Mouse (Mus musculus) liver, embryonic 15.5 days (tissue): ENCODE results near the gene Rreb1. TPM values are rescaled to one million over a fixed set of nuclear protein-coding genes. Genes with fewer than 3 reads are reported as not detected.

Experiments
- ATAC-seq: fragments of 200-750 bp; cut with Nextera tagmentation; 2 replicates; pipeline ENCODE4 v1.8.0; 2017; ENCODE audit warnings: moderate number of reproducible peaks, mild to moderate bottlenecking, moderate library complexity; ENCODE audit not compliant: insufficient read depth
- H3K27ac ChIP-seq: fragments of 300-500 bp; sonication (generic); replicated peaks from 2 replicates; pipeline ENCODE4 v1.5.1; 2015; ENCODE audit warnings: mild to moderate bottlenecking, inconsistent platforms
- H3K27me3 ChIP-seq: fragments of 300-500 bp; sonication (generic); 2 replicates; pipeline ENCODE4 v1.6.1; 2015; ENCODE audit warnings: mild to moderate bottlenecking, inconsistent platforms
- H3K36me3 ChIP-seq: fragments of 300-500 bp; sonication (generic); replicated peaks from 2 replicates; pipeline ENCODE4 v1.6.1; 2015; ENCODE audit warnings: moderate library complexity, mild to moderate bottlenecking, inconsistent platforms
- H3K4me1 ChIP-seq: fragments of 300-500 bp; sonication (generic); replicated peaks from 2 replicates; pipeline ENCODE4 v1.6.1; 2015; ENCODE audit warnings: inconsistent platforms
- H3K4me2 ChIP-seq: fragments of 300-500 bp; sonication (generic); 2 replicates; pipeline ENCODE4 v1.6.1; 2015; ENCODE audit warnings: moderate library complexity, mild to moderate bottlenecking, inconsistent platforms
- H3K4me3 ChIP-seq: fragments of 300-500 bp; sonication (generic); replicated peaks from 2 replicates; pipeline ENCODE4 v1.5.1; 2015; ENCODE audit warnings: mild to moderate bottlenecking, inconsistent platforms
- H3K9ac ChIP-seq: fragments of 300-500 bp; sonication (generic); 2 replicates; pipeline ENCODE4 v1.6.1; 2015; ENCODE audit warnings: moderate library complexity, mild to moderate bottlenecking, inconsistent platforms
- H3K9me3 ChIP-seq: fragments of 300-500 bp; sonication (generic); replicated peaks from 2 replicates; pipeline ENCODE4 v1.6.1; 2016; ENCODE audit warnings: inconsistent platforms
- WGBS: fragments of 180-500 bp; shearing (Covaris S2); methylation state at CpG from one replicate; pipeline ENCODE4 v1.1.7; 2015; ENCODE audit warnings: mixed read lengths; ENCODE audit not compliant: insufficient replicate concordance; 5-methylcytosine and 5-hydroxymethylcytosine counted together
- polyA plus RNA-seq: library from polyadenylated mRNA; unstranded; fragments of >200 nt; fragmentation: Nextera tagmentation; extraction: Ambion mirVana; gene quantifications from 2 replicates; pipeline ENCODE4 v1.2.1, GENCODE M21; 2015

Rreb1 gene
- polyA plus RNA-seq, 1 experiment from 2014 or later = 5.4 TPM

DNA sequence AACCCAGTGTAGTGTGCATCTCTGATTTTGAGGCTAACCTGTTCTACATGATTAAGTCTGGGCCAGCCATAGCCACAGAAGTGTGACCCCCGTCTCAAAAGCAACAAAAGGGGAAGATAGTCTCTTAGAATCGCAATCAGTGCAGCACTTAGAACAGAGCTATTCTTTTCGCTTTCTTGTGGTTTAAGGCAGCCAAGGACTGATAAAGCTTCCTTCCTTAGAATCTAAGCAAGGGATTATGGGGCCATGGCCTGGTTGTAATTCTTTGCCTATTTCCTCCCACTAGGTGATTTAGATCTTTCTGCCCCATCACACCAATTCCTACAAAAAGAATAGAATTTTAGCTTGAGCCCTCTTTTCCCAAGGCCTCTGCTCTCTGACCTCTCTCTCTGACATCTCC, 135.8 kb downstream of the Rreb1 start:
- ATAC-seq = no peak
- Histone ChIP-seq H3K9me3 (no peaks in the 10 kb centered on the region), H3K4me3 (no peak overlapping the region), H3K9ac (no peak overlapping the region), H3K27me3 (no peaks in the 10 kb centered on the region), H3K27ac (no peak overlapping the region), H3K36me3 (peaks cover 89% of the 10 kb centered on the region), H3K4me1 (peaks cover 18% of the 10 kb centered on the region), H3K4me2 (no peak overlapping the region)
- WGBS = 34% methylated on average over 3 of the region's 3 CpGs

DNA sequence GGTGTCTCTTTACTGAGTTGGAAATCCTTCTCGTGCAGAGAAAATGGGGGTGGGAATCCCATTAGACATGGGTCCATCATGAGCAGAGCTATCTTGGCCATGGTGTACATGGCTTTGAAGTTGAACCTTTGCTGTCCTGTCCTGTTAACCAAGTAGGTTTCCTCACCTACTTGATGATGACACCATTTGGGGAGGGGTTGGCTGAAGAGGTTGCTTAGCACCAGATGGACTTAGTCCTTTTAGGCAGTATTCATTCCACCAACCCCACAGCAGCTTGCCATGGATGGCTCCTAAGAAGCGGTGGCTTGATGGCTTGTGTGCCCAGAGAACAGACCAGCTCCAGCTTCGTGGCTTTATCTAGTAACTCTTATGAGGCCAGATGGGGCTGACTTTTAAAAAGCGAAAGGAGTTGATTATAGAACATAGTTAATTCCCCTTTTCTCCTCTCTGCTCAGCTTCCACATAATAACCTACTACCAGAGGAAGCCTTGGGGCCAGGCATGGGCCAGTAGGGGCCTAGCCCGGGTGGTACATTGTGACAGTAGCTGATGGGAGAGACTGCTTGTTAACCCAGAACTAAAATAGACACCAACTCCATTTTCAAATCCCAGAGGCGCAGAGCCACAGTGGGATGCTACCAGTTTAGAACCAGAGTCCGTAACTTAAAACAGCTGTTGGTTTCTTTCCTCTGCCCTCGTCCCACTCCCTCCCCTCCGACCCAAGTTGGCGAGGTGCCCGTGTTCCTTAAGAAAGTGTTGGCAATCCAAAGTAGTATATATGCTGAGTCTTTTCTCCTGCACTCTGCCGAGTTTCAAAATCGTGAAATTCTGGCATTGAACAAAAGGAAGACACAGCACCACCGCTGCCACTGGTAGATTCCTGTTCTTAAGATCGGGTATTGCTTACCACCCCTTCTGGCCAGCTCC, 140.4 kb downstream of the Rreb1 start:
- Histone ChIP-seq H3K4me3 (no peak overlapping the region), H3K36me3 (peaks cover 86% of the 10 kb centered on the region), H3K4me1 (peaks cover 4% of the 10 kb centered on the region; the same call in 1 of the 2 replicates), H3K4me2 (no peak overlapping the region), H3K27me3 (no peaks in the 10 kb centered on the region), H3K27ac (no peak overlapping the region), H3K9me3 (no peaks in the 10 kb centered on the region), H3K9ac (no peak overlapping the region)
- peak; percentile 18; the same call in 1 of the 2 replicates for ATAC-seq
- 74% methylated on average over 15 of the region's 15 CpGs for WGBS

DNA sequence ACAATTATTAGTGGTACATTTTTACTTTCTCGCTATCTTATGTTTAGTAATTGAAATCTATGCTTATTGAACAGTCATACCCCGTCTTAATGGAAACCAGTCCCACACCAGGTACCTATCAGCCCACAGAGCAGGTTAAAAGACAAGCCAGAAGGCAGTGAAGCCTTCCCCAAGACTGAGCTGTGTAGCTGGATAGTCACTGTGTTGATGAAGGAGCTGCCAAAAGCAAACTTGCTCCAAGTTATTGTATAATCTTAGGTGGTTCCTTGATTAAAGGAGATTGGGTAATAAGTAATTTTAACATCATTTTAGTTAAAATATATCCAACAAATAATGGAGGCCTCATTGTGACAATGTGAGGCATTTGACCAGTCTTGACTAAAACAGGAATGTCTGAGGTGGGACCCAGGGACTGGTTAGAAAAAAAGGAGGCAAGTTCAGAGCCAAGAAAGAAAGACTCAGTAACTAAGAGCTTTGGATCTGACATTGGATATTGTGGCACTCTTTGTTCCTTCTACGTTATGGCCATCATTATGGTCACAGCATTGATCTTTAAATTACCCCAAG, 141.6 kb downstream of the Rreb1 start:
- no peak overlapping the region for H3K4me3 ChIP-seq
- H3K36me3 ChIP-seq = peaks cover 91% of the 10 kb centered on the region
- H3K9me3 ChIP-seq = no peaks in the 10 kb centered on the region
- H3K27ac ChIP-seq = no peak overlapping the region
- no peak for ATAC-seq
- H3K27me3 ChIP-seq = no peaks in the 10 kb centered on the region
- H3K4me1 ChIP-seq = 0 out of 2 replicates have a peak, but pooled peaks cover 7% of the 10 kb centered on the region
- H3K4me2 ChIP-seq = no peak overlapping the region
- H3K9ac ChIP-seq = no peak overlapping the region
- 82% methylated on average over 3 of the region's 3 CpGs for WGBS

DNA sequence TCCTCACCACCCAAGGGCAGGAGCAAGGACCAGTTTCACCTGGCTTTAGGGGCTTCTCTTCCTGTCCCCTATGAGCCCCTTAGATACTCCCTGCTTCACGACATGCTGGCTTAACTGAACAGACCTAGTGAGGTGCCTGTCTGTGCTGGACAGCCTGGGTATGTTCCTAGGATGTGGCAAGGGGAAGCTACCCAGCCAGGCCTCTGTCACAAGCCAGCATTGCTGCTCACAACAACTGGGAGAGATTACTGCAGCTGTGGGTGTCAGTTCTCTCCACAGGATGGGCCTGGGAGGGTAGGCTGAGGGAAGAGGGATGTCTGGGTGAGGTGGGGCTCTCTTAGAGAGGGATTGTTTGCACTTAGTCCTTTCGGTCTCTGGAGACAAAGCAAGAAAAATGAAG, 142.5 kb downstream of the Rreb1 start:
- 83% methylated on average over 2 of the region's 2 CpGs for WGBS
- no peaks in the 10 kb centered on the region for H3K27me3 ChIP-seq
- no peak overlapping the region for H3K27ac ChIP-seq
- peaks cover 91% of the 10 kb centered on the region for H3K36me3 ChIP-seq
- no peak overlapping the region for H3K4me3 ChIP-seq
- H3K9ac ChIP-seq = no peak overlapping the region
- H3K4me1 ChIP-seq = 0 out of 2 replicates have a peak, but pooled peaks cover 7% of the 10 kb centered on the region
- no peaks in the 10 kb centered on the region for H3K9me3 ChIP-seq
- no peak overlapping the region for H3K4me2 ChIP-seq
- ATAC-seq = no peak

DNA sequence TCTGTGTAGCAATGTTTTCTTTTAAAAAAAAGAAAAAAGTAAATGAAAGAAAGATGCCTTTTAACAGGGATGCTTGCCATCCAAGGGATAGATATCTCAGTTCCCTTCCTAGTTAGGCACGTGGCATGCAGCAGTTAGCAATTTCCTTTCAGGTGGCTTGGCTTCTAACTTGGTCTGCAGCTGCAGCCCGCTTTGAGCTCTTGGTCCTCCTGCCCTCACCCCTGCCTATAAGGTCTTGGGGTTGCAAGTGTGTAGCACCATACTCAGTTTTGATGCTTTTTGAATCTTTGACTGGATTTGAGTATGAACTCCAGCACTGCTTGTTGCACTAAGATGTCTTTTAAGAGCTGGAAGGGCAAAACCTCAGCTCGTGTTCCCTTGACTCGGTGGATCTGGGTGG, 144.9 kb downstream of the Rreb1 start:
- no peak overlapping the region for H3K4me2 ChIP-seq
- no peak overlapping the region for H3K27ac ChIP-seq

DNA sequence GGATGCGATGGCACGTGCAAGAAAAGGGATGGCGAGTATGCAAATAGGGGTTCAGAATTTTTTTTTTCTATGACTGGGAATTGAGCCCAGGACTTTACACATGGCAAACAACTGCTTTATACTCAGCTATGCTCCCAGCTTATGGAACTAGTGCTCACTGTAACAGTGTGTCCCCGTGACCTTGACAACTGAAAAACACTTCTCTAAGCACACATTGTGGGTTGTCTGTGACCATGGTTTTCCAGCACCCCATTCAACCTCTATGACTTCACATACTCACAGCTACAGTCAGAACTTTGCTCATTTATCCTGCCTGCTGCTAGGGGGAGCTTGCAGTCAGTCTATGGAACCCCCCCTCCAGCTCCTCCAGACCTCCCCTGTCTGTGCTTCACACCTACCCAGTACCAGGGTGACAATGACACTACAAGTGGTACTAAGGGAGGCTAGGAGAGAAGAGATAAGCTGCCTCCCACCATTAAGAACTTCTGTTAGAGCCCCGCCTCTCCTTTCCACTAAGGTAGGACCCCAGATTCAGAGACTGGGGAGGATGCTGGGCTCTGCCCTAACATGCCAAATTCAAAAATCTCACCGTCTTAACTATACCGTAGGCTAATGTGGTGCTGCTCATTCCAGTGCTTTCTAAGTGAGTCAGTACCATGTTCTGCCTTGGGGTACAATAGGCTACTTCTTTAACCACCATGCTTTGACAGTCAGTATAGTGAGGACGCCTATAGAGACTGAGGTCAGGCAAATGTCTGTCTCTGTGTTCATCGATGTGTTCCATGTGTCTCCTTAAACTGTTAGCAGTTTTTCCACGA, 145.7 kb downstream of the Rreb1 start:
- Histone ChIP-seq H3K36me3 (peaks cover 84% of the 10 kb centered on the region), H3K27ac (no peak overlapping the region)

More for the DNA sequence above, 144.9 kb downstream of the Rreb1 start:
- H3K9ac ChIP-seq = no peak overlapping the region
- no peaks in the 10 kb centered on the region for H3K9me3 ChIP-seq
- no peak overlapping the region for H3K4me3 ChIP-seq
- H3K4me1 ChIP-seq = 0 out of 2 replicates have a peak, but pooled peaks cover 7% of the 10 kb centered on the region
- H3K27me3 ChIP-seq = no peaks in the 10 kb centered on the region
- peaks cover 84% of the 10 kb centered on the region for H3K36me3 ChIP-seq
- ATAC-seq = no peak
- WGBS = 84% methylated on average over 4 of the region's 4 CpGs

DNA sequence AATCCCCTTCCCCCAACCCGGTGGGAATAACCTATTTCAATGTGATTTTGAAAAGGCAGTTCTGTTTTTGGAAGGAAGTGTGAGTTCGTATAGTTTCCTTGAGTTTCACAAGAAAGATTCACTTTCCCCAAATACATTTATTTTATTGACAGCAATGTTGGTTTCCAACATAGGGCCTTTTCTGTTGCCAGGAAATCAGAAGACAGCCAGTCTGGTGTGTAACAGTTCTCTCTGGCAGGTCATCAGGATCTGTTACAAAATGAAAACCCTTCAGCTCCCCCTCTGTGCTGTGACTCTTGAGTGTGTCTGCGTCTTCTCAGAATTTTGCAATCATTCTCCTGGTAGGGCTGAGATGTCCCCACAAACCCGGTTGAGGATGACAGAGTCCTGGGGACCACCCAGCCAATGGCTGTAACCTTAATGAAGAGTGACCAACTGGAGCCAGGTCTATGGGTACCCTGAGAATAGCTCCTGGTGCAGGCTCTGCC, 146.3 kb downstream of the Rreb1 start:
- Histone ChIP-seq H3K4me3 (no peak overlapping the region), H3K9ac (no peak overlapping the region), H3K27ac (no peak overlapping the region), H3K27me3 (no peaks in the 10 kb centered on the region), H3K4me2 (no peak overlapping the region), H3K9me3 (no peaks in the 10 kb centered on the region), H3K36me3 (peaks cover 84% of the 10 kb centered on the region), H3K4me1 (0 out of 2 replicates have a peak, but pooled peaks cover 3% of the 10 kb centered on the region)
- WGBS = 72% methylated on average over 4 of the region's 4 CpGs
- ATAC-seq = no peak

More for the DNA sequence above, 145.7 kb downstream of the Rreb1 start:
- 78% methylated on average over 10 of the region's 10 CpGs for WGBS
- Histone ChIP-seq H3K4me3 (no peak overlapping the region), H3K9ac (no peak overlapping the region), H3K27me3 (no peaks in the 10 kb centered on the region), H3K4me2 (no peak overlapping the region), H3K4me1 (0 out of 2 replicates have a peak, but pooled peaks cover 3% of the 10 kb centered on the region), H3K9me3 (no peaks in the 10 kb centered on the region)
- no peak for ATAC-seq

DNA sequence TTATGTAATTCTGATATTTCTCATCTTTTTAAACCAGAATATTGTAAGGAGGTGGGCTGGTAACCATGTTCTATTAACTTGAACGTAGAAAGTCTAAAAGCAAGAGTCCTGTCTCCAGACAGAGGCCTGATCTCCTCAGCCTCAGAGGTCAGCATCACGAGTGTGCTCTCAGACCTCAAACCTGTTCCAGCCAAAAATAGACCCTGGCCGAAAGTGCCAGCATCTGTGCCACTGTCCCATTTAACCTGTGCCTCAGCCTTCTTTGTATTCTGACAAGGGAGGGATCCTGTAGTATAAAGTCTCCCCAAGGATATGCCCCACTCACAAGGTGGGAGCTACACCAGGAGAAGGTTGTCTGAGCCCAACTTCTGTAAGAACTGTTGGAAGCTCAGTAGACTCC, 148.2 kb downstream of the Rreb1 start:
- H3K4me2 ChIP-seq = no peak overlapping the region

DNA sequence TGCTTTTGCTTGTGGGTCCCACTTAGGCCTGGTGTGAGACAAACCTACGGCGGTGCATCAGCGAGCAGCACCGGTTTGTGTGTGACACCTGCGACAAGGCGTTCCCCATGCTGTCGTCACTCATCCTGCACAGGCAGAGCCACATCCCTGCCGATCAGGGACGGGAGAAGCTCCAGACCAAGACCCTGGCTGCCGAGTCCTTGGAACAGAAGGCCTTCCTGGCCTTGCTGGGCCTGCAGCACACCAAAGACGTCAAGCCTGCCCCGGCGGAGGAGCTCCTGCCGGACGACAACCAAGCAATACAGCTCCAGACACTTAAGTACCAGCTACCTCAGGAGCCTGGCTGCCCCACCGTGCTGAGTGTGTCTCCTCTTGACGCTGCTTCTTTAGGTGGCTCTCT, 151.3 kb downstream of the Rreb1 start:
- ATAC-seq = no peak
- Histone ChIP-seq H3K27ac (no peak overlapping the region), H3K9me3 (no peaks in the 10 kb centered on the region), H3K9ac (no peak overlapping the region), H3K4me2 (no peak overlapping the region), H3K27me3 (no peaks in the 10 kb centered on the region), H3K36me3 (peaks cover 89% of the 10 kb centered on the region), H3K4me3 (no peak overlapping the region), H3K4me1 (no peaks in the 10 kb centered on the region)
- WGBS = 88% methylated on average over 17 of the region's 17 CpGs

More for the DNA sequence above, 148.2 kb downstream of the Rreb1 start:
- Histone ChIP-seq H3K4me3 (no peak overlapping the region), H3K36me3 (peaks cover 85% of the 10 kb centered on the region), H3K27me3 (no peaks in the 10 kb centered on the region), H3K27ac (no peak overlapping the region), H3K9ac (no peak overlapping the region), H3K4me1 (0 out of 2 replicates have a peak, but pooled peaks cover 3% of the 10 kb centered on the region), H3K9me3 (no peaks in the 10 kb centered on the region)
- WGBS = 78% methylated on average over 3 of the region's 3 CpGs
- no peak for ATAC-seq

DNA sequence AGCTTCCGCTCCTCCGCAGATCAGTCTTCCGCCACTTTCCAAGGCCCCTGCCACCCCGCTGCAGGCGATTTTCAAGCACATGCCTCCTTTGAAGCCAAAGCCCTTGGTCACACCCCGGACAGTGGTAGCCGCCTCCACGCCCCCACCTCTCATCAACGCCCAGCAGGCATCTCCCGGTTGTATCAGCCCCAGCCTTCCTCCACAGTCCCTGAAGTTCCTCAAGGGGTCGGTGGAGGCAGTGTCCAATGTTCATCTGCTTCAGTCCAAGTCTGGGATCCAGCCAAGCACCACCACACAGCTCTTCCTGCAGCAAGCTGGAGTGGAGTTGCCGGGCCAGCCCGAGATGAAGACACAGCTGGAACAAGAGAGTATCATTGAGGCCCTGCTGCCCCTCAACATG, 151.9 kb downstream of the Rreb1 start:
- H3K27me3 ChIP-seq = no peaks in the 10 kb centered on the region
- no peaks in the 10 kb centered on the region for H3K9me3 ChIP-seq
- no peak overlapping the region for H3K4me2 ChIP-seq
- H3K4me1 ChIP-seq = no peaks in the 10 kb centered on the region
- H3K36me3 ChIP-seq = peaks cover 89% of the 10 kb centered on the region
- no peak for ATAC-seq
- H3K27ac ChIP-seq = no peak overlapping the region
- 78% methylated on average over 13 of the region's 13 CpGs for WGBS
- no peak overlapping the region for H3K4me3 ChIP-seq
- H3K9ac ChIP-seq = no peak overlapping the region
